Mouse (Mus musculus): ENCODE results near the gene Zscan26.
"Not testable (repeated sequence)": the region's sequence is repeated elsewhere in the genome, so short reads cannot be mapped to it uniquely, and the experiment has no call there.

Zscan26 gene

DNA sequence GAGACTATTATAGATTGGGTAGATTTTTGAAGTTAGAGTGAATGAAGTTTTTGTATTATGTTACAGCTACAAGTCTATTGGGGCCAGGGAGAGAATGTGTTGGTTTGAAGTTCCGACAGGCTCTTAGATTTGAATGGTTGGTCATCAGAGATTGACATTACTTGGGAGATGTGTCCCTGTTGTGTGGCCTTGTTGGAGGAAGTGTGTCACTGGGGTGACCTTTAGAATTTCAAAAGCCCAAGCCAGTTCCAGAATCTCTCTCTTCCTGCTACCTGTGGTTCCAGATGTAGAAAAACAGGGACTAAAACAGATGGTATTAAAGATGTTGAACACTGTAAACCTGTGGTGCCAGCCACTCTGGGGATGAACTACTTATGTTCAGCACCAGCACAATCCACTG, 25.9 kb downstream of the Zscan26 start:
- DNase-seq (ENCODE audit: low read depth, low spot score) = no peak

DNA sequence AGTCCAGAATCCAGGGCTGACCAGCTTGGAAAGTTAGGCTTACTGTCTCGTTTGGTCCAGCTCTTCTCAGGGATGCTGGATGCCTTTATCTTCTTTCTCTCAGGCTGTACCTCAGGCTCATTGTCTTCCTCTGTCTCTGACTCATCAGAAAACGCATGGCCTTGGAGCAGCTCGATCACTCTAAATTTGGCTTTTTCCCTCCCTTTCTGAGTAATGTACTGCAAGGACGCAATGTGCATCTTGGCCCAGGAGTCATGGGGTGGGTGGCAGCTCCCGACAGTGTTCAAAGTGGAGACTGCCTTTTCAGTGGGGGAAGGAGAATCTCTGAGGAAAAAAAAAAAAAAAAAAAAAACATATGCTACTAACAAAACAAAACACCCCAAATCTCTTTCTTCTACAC, 30.2 kb downstream of the Zscan26 start:
- DNase-seq (ENCODE audit: low read depth, low spot score) = no peak

DNA sequence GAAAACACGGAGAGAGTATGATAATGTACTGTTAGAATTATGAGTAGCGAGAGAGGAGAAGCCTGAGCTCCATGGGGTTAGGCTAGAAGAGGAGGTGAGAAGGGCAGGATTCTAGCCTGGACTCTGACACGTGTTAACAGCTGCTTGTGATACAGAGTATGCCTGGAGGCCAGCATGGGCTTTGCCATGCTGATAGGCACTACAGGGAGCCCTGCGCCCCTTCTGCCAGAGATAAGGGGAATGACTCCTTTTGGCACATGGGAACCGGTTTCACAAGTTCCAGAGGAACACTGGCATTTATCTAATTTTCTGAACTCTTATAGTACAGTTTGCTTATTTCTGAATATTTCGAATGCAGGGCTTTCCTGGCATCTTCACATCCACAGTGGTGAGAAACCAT, 34.7 kb downstream of the Zscan26 start:
- DNase-seq (ENCODE audit: low read depth, low spot score) = no peak

DNA sequence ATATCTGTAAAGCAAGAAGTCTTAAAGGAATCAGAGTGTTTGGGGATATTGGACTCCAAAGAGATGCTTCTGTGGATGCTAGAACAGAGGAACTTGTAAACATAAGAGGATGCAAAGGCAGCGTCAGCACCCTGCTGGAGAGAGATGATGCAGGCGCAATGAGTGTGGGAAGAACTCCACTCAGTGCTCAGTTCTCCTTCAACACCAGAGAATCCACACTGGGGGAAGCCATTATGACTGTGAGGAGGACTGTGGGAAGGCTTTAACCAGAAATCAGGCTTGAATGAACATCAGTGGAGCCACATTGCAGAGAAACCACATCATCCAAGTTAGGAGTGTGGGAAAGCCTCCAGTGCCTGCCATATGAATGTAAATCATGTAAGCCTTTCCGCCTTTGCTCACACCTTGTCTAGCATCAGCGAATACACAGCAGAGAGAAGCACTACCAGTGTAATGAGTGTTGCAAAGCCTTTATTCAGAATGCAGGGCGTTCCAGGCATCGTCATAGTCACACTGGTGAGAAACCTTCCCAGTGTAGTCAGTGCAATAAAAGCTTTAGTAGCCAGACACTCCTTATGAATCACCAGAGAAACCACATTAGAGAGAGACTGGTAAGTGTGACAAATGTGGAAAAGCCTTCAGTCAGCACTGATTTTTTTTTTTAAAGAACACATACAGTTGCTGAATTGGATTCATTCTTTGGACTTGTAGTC, 36.1 kb downstream of the Zscan26 start:
- DNase-seq (ENCODE audit: low read depth, low spot score) = no peak

DNA sequence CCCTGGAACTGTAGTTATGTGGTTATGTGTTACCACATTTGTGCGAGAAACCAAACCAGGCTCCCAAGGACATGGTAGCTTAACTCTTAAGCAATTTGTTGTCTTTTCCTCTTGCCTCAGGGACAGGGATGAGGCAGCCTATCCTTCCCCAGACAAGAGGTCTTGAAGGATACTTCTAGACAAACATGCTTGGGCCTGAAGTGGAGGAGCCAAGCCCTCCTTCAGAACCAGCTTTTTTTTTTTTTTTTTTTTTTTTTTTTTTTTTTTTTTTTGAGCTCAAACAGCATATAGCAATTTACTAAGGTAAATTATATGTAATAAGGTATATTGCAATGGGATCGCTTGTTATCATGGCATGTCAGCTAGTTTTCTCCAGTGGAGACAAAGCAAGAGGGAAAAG, 37.8 kb downstream of the Zscan26 start:
- DNase-seq (ENCODE audit: low read depth, low spot score) = no peak

DNA sequence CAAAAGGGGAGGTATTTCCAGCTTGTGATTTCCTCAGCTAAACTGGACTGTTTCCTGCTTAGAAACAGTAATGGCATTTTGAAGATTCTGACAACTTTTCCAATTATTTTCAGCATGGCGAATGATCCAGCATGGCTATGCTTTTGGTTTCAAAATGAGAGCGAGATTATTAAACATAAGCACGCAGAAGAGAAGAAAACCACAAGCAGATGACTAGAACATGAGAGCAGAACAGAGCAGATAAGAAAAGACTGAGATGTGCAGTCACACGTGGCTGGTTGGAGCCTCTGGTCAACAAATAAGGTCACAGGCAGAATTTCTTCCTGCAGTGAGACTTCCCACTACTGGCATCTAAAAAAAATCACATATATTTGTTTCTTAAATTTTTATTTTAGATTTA, 38.3 kb downstream of the Zscan26 start:
- no peak for DNase-seq (ENCODE audit: low read depth, low spot score)

DNA sequence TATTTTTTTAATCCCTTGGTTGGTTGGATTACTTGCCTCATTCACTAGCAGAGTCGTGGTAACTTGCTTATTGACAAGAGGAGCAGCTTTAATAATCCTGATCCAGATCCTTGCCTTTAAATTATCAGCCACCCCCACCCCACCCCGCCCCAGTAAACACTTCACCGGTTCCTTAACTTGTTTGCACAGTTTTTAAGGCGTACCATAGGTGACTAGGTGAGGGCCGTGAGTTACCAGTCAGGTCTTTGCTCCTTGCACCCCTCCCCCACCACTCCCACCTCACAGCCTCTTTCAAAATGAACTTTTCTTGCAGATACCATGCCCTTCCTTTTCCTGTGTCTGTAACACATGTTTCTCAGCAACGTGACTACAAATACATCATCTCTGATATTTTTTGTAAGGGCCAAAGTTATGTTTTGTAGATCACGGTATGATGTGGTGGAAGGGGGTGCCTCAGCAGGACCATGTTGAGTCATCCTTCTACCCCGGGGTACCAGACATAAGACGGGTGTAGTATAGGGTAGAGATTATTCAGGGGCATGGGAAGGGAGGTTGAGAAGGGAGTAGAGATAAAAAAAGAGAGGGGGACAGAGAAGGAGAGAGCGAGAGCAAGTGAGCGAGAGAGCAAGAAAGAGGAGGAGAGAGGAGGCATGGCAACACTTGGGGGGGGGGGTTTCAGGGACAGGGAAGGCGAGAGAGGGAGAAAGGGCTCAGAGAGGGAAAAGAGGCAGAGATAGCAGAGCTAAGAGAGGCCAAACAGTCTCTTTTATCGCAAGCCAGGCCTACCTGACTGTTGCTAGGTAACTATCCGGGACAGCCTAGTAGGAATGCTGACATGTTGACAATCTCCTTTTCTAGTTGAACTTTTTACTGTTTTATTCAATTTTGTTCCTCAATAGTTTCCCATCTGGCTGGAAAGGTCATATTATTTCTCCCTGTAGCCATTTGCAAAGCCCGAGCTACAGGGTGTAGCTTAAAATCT, 39.0 kb downstream of the Zscan26 start:
- DNase-seq (ENCODE audit: low read depth, low spot score) = no peak

DNA sequence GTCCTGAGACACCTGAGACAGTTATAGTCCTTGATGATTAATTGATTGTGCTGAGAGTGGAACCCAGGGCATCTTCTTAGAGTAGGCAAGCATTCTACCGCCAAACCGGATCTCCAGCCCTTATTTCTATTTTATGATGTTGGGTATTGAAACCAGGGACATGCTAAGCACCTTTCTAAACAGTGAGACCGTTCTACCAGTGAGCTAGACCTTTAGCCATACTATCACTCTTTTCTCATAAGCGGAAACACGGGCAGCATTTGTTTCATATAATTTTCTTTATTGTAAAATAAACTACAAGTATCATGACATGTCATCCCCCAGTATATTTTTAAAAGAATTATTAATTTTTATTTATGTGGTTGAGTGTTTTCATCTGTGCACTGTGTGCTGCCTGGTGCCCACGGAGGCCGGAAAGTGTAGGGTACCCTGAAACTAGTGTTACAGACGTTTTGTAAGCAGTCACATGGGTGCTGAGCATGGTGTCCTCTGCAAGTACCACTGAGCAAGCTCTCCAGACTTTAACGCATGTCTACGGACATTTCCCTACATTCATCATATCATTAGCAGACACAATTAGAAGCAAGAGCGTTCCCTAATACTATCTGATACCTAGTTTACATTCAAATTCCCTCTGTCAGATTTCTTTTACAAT, 44.6 kb downstream of the Zscan26 start:
- DNase-seq (ENCODE audit: low read depth, low spot score) = no peak

DNA sequence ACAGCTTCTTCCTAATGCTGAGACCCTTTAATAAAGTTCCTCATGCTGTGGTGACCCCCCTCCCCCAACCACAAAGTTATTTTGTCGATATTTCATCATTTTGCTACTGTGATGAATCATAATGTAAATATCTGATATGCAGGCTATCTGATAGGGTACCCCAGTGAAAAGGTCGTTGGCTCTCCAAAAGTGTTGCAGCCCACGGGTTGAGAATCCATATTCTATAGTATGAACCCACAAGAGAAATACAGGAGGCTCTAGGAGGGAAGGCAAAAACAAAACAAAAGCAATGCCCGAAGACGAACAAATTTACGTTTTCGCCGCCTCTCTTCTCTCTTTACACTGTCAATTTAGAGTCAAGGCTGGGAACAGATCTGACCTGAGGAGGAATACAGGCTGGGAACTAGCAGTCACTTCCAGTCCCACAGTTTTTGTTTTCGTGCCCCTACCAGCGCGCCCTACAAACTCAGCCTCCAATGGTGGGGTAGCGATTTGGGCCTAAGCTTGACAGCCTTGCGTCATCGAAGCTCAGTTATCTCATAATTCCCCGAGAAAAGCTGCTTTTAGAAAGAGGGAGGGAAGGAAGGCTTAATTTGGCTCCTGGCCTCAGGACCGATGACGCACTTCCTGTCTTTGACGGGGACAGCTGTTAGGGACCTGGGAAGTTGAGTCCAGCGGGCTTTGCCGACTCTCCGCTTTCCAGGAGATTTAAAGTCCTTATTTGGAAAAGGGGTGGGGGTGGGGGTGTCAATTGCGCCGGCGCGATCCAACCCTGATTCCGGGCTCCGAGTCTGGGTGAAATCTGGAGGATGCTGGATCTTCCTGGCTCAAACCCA, 45.3 kb downstream of the Zscan26 start:
- peak; percentile 86 for DNase-seq (ENCODE audit: low read depth, low spot score)

DNA sequence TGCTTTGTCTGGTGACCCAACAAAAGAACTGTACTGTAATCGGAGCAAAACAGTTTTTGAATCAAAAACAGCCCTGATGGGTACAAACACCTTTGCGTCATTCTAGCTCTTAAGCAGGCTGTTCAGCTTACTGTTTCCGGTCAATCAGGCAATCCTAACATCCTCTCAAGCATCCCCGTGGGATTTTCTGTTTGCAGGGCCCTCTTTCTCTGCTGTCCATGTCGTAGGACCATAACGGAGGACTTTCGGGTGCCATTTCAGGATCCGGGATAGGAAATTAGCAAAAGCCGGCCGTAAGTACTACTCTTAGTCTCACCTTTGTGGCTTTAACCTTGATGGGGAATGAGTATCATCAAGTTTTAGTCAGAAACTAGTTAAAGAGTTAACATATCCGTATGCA, 46.2 kb downstream of the Zscan26 start:
- no peak for DNase-seq (ENCODE audit: low read depth, low spot score)

DNA sequence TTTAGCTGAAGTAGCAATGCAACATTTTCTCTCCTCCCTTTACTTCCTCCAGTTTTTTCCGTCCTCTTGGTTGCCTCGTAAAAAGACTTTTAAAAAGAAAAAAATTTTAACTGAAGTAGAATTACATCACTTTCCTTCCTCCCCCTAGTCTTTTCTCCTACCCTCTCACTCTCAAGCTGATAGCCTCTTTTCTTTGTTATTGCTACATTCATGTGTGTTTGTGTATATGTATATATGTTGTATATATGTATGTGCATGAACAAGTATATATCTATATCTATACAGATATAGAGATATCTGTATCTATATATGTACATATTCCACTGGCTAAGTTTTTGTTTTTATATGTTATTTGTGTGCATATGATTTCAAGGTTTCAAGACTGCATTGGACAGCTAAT, 50.7 kb downstream of the Zscan26 start:
- DNase-seq (ENCODE audit: low read depth, low spot score) = no peak

DNA sequence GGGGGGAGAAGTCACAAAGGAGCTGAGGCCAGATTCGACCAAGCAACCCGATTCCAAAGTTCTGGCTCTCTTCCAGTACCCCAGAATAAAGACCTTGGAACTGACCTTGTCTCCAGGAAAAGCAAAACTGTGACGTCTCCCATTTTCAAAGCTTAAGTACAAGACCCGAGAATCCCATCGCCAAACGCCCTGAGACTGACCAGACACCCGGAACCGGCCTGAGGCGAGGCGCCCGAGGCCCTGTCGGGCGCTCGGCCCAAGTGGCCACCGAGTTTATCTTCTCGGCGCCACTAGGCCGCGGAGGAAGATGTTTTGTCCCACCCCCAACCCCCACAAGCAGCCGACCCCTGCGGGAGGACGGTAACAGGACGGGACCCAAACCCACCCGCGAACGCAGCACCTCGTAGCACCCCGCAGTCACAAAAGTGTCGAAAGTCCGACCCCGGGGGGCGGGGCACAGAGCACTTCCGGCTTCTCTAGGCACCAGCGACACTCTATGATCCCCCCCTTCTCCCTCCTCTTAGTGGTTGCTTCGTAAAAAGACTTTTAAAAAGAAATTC, 51.2 kb downstream of the Zscan26 start, which contains the start of gene Zkscan3:
Gene Zkscan3, minus strand, starts transcription at position 469 of the 560 bp plus-strand sequence.
- DNase-seq (ENCODE audit: low read depth, low spot score) = peak; percentile 73

DNA sequence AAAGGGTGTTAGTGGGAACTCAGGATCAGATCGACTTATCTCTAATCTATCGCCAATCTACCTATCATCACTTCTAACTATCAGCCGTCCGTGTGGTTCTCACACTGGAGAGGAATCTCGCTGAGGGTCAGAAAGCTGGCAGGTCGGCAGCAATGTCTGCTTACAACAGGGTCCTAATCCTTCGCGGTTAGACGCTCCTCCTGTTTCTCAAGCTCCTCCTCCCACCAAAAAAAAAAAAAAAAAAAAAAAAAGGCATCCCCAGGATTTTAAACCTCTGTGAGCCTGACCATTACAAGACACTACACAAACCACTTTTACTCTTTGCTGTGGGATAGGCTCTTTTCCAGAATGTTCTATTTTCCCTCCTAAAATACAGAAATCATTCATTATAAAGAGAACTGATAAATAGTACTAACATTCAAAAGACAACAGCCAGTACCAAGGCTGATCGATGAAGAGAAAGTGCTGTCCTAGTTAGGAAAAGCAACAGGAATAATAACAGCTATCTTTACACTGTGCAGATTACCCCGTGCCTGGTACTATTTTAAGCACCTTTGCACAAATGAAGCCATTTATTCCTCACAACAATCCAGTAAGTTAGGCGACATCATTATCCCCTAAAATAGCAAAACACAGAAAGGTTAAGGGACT, 51.8 kb downstream of the Zscan26 start:
- no peak for DNase-seq (ENCODE audit: low read depth, low spot score)

DNA sequence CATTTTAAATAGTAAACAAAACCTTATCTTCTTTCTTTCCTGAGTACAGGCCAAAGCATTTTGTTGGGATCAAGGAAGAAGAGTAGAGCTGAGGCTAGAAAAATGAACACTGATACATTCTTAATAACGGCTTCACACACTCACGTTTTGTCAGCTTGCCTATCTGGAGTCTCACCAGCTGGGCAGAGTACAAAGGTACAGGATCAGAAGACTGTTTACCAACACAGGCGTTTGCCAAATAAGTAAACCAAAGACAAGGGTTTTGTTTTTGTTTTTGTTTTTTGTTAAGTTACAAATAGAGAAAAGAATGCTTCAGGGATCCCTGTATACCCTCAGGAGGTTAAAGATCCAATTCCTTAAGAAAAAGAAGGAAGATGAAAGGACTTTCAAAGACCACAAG, 52.4 kb downstream of the Zscan26 start:
- DNase-seq (ENCODE audit: low read depth, low spot score) = no peak

DNA sequence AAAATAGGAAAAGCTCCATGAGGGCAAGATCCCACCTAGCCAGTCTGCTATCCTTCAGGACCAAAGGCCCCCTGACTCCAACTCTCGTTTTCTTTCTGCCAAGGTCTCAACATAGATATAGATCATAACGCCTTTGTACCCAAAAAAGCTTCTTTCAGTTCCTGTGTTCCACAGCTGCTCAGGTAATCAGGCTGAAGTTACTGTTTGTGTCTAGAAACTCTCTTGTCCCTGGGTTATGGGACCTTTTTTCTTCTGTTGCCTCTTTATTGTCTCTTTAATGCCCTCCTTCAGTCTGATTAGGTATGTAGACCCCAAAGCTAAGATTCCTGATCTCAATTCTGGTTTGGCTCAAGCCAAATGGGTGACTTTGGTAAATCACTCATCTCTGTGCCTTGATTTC, 56.0 kb downstream of the Zscan26 start:
- DNase-seq (ENCODE audit: low read depth, low spot score) = no peak

DNA sequence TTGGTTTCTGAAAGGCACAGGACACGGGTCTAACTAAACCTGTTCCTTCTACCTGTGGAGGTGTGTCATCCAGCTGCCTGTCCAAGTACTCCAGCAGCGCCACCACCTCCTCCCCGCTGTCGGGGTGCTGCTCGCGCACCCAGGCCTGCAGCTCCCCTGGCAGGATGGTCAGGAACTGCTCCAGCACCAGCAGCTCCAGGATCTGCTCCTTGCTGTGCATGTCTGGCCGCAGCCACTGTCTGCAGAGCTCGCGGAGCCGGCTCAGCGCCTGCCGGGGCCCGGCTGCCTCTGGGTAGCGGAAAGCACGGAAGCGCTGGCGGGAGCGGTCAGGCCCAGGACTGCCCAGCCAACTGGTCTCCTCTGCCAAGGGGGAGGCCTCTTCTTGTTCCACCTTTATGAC, 57.5 kb downstream of the Zscan26 start:
- DNase-seq (ENCODE audit: low read depth, low spot score) = not testable (repeated sequence)

DNA sequence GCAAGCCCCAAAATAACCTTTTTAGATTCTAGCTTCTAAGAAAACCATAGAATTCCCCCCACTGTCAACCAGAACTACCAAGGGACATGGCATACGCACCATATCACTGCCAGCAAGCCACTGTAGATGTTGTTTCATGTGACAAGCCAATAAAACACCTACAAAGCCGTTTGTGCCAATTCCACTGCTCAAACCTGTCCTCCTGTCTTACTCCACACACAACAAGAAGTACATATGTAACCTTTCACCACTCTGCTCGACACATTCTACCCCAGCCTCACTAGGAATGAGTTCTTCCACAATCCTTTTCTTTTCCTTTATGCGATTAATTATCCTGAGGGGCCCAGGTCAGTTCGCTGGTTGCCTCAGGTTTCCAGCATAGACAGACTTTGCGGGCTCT, 57.9 kb downstream of the Zscan26 start:
- DNase-seq (ENCODE audit: low read depth, low spot score) = no peak

DNA sequence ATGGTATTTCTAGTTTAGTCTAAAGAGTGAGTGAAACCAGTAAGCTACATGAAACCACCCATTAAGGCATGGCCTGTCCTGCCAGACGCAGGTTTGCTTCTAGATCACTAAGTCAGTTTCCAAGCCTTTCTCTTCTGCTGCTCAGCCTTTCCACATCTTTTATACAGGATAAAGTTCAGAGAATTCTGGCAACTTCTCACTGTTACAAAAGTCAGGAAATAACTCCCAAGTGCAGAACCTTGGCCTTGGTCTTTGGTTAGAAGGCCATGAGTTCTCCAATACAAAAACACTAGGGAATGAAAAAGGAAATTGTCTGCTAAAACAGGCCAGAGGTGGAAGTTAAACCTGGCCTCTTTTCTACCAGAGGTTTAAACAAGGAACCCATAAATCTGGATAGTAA, 58.3 kb downstream of the Zscan26 start:
- DNase-seq (ENCODE audit: low read depth, low spot score) = no peak
